Mouse (Mus musculus): ENCODE data around the gene Olfr1042.

Olfr1042 gene

DNA sequence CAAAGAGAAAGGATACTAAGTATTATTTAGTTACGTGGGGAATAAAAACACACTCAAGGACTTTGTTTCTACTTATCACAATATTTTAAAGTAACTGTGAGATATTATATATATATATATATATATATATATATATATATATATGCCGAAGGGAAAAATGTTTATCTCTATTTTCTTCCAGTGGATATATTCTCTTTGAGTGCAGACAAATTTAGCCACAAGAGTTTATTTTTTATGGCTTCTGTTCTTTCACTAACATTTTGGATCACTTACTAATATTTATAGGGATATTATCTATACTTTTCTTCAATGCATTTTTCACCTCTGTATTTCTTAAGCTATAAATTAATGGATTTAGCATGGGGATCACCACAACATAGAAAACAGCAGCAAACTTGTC lies at the start of gene Olfr1042:
TSS of gene Olfr1042 (minus strand) at position 101 of the 400 bp plus-strand sequence.
- 90% methylated on average over 2 of the region's 2 CpGs for WGBS

DNA sequence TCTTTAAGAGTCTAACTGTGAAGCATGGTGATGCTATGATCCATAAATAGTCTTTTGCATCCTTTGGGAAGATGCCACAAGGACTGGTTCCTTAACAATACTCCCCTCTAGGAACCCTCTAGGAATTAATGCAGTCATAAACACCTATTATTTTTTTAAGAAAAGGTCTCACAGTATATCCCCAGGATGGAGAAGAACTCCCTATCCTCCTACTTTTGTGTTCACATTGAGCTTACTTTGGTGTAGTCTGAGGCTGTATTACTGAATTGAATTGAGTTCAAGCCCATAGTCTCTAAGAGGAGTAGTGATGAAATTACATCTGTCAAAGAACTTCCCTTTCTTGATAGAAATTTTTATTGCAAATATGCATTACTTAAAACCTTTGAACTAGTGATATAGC lies 41.3 kb upstream of the Olfr1042 start, which contains the start of gene Olfr1045:
TSS of gene Olfr1045 (minus strand) at position 101 of the 400 bp plus-strand sequence.

DNA sequence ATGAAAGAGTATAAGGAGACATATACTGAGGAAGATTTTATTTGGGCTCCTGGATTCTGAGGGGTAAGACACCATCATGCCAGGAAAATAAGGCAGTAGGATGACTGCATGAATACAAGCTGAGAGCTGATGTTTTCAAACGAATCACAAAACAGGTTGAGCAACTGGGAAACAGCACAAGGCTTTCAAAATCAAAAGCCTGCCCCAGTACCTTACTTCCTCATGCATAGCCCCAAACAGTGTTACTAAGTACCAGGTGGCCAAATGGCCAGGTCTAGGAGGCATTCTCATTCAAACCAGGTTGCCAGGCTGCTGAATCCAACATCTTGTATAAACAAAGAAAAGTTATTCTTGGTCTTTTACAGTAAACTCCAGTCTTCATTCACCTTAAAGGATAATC lies 34.2 kb upstream of the Olfr1042 start:
- 48% methylated on average over 1 of the region's 1 CpGs for WGBS

DNA sequence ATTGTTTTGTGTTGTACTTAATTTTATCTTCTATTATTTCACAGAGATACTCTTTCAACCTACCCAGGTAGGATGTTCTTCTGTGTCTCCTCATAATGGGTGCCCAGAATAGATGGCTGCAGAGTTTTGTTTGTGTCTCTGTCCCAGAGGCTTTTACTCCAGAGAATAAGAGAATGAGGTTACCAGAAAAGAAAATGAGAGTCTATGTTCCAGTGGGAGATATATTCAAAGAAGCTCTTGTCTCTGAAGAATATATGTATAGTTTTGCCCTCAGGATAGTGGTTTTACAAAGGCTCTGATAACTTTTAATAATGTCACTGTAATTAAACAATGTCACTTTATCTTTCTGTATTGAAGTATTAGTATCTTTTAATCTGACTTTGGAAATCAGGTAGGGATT lies 23.9 kb upstream of the Olfr1042 start, which contains the start of gene Olfr52:
TSS of gene Olfr52 (minus strand) at position 101 of the 400 bp plus-strand sequence.

DNA sequence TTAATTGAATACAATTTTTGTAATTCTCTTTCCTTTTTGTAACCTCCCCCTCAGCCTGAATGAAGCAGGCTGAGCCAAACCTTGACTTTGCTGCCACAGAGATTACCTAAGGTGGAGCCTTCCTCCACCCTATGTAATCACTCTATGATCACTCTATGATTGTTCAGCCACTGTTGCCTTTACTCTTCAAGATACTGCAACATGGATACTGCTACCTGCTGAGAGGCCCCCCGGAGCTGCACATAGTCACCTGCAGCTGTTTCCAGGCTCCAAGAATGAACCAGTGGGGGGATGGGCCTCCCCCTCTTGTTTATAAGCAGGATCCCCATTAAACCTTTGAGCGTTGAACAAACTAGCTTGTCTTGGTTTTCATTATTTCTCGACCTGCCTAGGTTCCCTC lies 18.3 kb upstream of the Olfr1042 start:
- WGBS = 89% methylated on average over 3 of the region's 3 CpGs

DNA sequence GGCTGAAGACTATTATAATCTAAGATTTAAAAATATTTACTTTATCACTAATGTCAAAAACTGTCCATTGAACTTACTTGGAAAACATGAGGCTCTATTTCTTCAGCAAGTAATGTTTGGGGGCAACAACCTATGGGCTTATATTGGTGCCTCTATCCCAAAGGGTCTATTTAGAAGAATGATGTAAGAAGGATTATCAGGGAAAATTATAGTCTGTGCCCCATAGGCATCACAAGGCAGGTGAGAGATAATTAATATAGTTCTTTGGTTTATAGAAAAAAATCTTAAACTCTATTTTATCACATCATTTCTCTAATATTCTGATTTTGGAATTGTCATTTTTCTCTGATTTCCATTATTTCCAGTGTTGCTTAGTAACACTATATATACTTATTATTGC lies 16.1 kb upstream of the Olfr1042 start, which contains the start of gene Olfr1044:
TSS of gene Olfr1044 (minus strand) at position 101 of the 400 bp plus-strand sequence.

DNA sequence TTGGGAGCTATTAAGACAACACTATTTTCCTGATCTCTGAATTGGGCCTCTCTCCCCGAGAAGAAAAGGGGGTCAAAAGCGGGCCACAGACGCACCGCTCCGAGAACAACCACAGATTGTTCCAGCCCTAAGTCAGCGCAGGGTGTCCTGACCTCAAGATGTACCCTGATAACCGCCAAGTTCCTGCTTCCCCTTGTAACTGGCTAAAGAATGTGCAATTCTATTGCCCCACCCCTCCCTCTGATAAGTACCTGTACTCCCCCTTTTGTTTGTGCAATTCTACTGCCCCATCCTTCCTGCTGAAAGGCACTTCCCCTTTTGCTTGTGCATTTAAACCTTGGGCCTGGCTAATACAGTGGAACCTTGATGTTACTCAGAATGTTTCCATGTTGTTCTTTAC lies 13.8 kb upstream of the Olfr1042 start:
- 89% methylated on average over 7 of the region's 7 CpGs for WGBS

DNA sequence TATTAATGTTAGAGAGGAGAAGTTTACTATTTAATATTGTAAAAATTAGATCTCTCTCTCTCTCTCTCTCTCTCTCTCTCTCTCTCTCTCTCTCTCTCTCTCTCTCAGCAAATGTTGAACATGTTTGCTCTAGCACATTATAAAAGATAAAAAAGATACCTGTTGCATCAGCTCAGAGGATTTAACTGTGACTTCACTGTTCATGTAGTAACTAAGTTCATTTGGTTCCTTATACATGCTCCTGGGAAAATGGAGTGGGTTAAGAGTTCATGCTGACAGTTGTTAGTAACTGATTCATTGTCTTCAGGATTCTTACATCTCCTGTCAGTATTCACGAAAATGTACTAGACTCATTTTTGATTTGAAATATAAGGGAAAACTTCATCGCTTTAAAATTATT lies 5.8 kb upstream of the Olfr1042 start, which contains the start of gene Olfr1043:
TSS of gene Olfr1043 (minus strand) at position 101 of the 400 bp plus-strand sequence.
- 85% methylated on average over 2 of the region's 2 CpGs for WGBS

DNA sequence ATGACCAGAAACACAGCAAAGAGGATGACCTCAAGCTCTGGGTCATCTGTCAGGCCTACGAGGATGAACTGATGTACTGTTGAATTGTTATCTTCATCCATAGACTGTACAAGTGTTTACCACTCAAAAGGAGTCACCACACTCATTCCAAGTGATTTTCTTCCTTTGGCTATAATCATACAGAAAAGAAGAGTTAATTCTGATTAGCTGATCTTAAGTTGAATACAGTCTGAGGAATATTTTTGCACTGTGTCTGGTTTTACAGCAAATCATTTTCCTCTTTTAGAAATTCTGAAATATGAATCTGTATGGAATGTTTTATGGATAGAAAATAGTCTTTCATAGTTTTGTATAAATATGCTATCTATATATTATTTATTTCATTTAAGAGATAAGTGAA lies 15.0 kb downstream of the Olfr1042 start, which contains the start of gene Olfr1040:
TSS of gene Olfr1040 (minus strand) at position 101 of the 400 bp plus-strand sequence.
- WGBS = 64% methylated on average over 1 of the region's 1 CpGs

DNA sequence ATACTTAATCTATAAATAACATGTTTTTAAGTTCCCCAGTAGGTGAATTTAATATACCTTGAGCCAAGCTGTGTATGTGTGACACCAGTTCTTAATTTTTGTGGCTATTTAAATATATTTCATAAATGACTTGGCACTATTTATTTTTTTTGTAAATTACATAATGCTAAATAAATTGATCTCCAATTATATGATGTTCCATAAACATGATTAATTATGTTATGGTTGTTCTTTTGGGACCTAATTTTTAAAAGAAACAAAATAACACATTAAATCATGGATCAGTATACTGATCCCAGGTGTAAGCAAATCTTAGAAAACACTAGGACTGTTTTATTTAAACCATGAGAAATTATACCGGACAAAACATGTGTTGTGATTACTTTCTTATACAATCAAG lies 25.8 kb downstream of the Olfr1042 start, which contains the start of gene Olfr1039:
TSS of gene Olfr1039 (minus strand) at position 101 of the 400 bp plus-strand sequence.
- WGBS = 96% methylated on average over 1 of the region's 1 CpGs

All from cerebral cortex, adult 2 months (tissue).